In the genomic region with DNA sequence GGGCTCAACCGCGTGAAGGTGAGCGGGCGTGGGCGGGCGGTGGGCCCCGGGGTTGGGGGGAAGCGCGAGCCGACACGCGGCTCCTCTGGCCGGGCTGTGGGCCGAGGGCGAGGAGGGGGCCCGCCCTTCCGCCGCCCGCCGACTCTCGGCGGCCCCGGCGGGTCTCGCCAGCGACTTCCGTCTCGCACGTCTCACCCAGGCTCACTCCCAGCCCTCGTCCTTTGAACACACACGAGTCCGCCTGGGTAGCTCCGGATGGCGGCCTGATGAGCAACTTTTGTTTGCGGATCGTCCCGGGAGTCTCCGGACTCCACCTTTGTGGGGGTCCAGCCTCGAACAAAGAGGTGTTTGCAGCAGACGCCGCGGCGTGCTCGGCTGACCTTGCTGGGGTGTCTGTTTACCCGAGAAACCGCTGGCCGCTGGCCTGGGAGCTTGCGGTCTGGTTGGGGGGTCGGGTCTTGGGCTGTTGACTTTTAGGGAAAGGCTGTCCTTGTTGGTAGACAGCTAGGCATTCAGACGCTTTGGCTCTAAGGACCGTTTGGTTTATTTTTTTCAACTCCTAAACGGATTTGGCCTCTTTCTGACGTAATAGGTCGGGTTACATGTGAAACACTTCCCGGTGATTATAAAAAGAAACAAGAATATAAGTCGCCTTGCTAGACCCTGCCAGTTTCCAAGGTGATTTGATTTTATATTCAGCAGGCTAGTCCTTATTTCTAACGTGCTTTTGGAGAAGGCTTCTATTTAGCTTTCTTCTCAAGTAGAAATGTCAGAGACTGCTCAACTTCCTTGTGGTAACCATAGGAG, we compare ENCODE assay signal across 8 mouse cellular contexts. TPM values are rescaled to one million over a fixed set of nuclear protein-coding genes. Genes with fewer than 3 reads are reported as not detected.
A peak's percentile ranks its signal among the peaks of the same experiment; 100 is the strongest.
DNase-seq lines count a peak whose midpoint lies in the region; ATAC-seq lines count a peak whose summit lies in the region.

No protein-coding gene starts in this region.

- peak overlapping the region; percentile 73 for H3K4me3 ChIP-seq in intestine, embryonic 14.5 days (ENCODE audit: low read depth, low read length)
- H3K4me3 ChIP-seq in liver, embryonic 16.5 days (ENCODE audit: low read depth, low read length): peak overlapping the region; percentile 84

- peak overlapping the region; percentile 80 for H3K9ac ChIP-seq in intestine, embryonic 14.5 days (ENCODE audit: low read length)
- H3K9ac ChIP-seq in liver, embryonic 16.5 days (ENCODE audit: low read depth, low read length): peak overlapping the region; percentile 96

- 0 out of 2 replicates have a peak, but pooled peaks have one; percentile 15 for ATAC-seq in frontal cortex, adult (ENCODE audit: low TSS enrichment)
- ATAC-seq in intestine, embryonic 14.5 days (replicated peaks; ENCODE audit: low FRiP score, low TSS enrichment, low read depth): peak; percentile 83
- ATAC-seq in liver, embryonic 16.5 days (ENCODE audit: low read depth): peak; percentile 42

- peak overlapping the region; percentile 65 for H3K4me2 ChIP-seq in intestine, embryonic 14.5 days (ENCODE audit: low read length)
- H3K4me2 ChIP-seq in liver, embryonic 16.5 days (ENCODE audit: low read depth, low read length): peak overlapping the region; percentile 85

- H3K27ac ChIP-seq in intestine, embryonic 14.5 days (ENCODE audit: low read depth): peak overlapping the region; percentile 82
- peak overlapping the region; percentile 97 for H3K27ac ChIP-seq in liver, embryonic 16.5 days (ENCODE audit: low read length)

- no peaks in the 10 kb centered on the region for H3K27me3 ChIP-seq in intestine, embryonic 14.5 days (replicated peaks; ENCODE audit: control insufficient read depth, insufficient read depth, low read length)
- H3K27me3 ChIP-seq in liver, embryonic 16.5 days (ENCODE audit: control insufficient read depth, insufficient read depth, low read depth, low read length): no peaks in the 10 kb centered on the region

- peaks cover 23% of the 10 kb centered on the region for H3K36me3 ChIP-seq in intestine, embryonic 14.5 days (ENCODE audit: control insufficient read depth, insufficient read depth, low read length)
- H3K36me3 ChIP-seq in liver, embryonic 16.5 days (ENCODE audit: control insufficient read depth, insufficient read depth): peaks cover 10% of the 10 kb centered on the region

- 0% methylated on average over 47 of the region's 57 CpGs for WGBS in intestine, embryonic 14.5 days
- under 1% methylated on average over 46 of the region's 57 CpGs for WGBS in liver, embryonic 16.5 days (ENCODE audit: insufficient replicate concordance)

- peak; percentile 41 to 48 for DNase-seq in urinary bladder, postnatal 36 days (ENCODE audit: low spot score in 2 of 2)
- no peak for DNase-seq in urinary bladder, postnatal 25 days (ENCODE audit: low spot score)
- DNase-seq in c-Kit-positive CD71-negative TER-119-negative erythroid progenitor cells, embryonic 14.5 days (ENCODE audit: low read depth): peak; percentile 26
- peak; percentile 86 for DNase-seq in intestine, embryonic 14.5 days (ENCODE audit: low spot score)
- peak; percentile 80 for DNase-seq in neural tube, embryonic 10.5 days (ENCODE audit: extremely low spot score, low spot score)
- DNase-seq in thymus, postnatal 14 days: peak; percentile 81

- no peaks in the 10 kb centered on the region for H3K9me3 ChIP-seq in intestine, embryonic 14.5 days (ENCODE audit: control insufficient read depth, low read length)
- no peaks in the 10 kb centered on the region for H3K9me3 ChIP-seq in liver, embryonic 16.5 days (replicated peaks; ENCODE audit: control insufficient read depth, low read length)

- H3K4me1 ChIP-seq in intestine, embryonic 14.5 days (replicated peaks; ENCODE audit: control insufficient read depth, insufficient read depth, low read length): peaks cover 14% of the 10 kb centered on the region
- peaks cover 27% of the 10 kb centered on the region for H3K4me1 ChIP-seq in liver, embryonic 16.5 days (ENCODE audit: control insufficient read depth, low read depth, low read length)

RNA-seq across cellular contexts. Expression of gene Gng5, which starts 0.6 kb away (rescaled TPM):
- 1,003 and 1,057 TPM in 2 replicates for polyA plus RNA-seq in intestine, embryonic 14.5 days (2014; fragmentation: Nextera tagmentation; extraction: Ambion mirVana)
- 573 and 596 TPM in 2 replicates for polyA plus RNA-seq in liver, embryonic 16.5 days (2015; fragmentation: Nextera tagmentation; extraction: Ambion mirVana)

RNA-seq across cellular contexts. Expression of gene Spata1, which starts 0.7 kb away (rescaled TPM):
- 3.7 and 4.4 TPM in 2 replicates for polyA plus RNA-seq in intestine, embryonic 14.5 days (2014; fragmentation: Nextera tagmentation; extraction: Ambion mirVana)
- 1.0 and 1.1 TPM in 2 replicates for polyA plus RNA-seq in liver, embryonic 16.5 days (2015; fragmentation: Nextera tagmentation; extraction: Ambion mirVana)

RNA-seq across cellular contexts. Expression of gene Rpf1, which starts 21.0 kb away (rescaled TPM):
- polyA plus RNA-seq in intestine, embryonic 14.5 days (2014; fragmentation: Nextera tagmentation; extraction: Ambion mirVana): 53.2 and 57.0 TPM in 2 replicates
- polyA plus RNA-seq in liver, embryonic 16.5 days (2015; fragmentation: Nextera tagmentation; extraction: Ambion mirVana): 24.6 and 25.0 TPM in 2 replicates

RNA-seq across cellular contexts. Expression of gene Ctbs, which starts 50.6 kb away (rescaled TPM):
- 12.1 and 12.8 TPM in 2 replicates for polyA plus RNA-seq in intestine, embryonic 14.5 days (2014; fragmentation: Nextera tagmentation; extraction: Ambion mirVana)
- 6.2 and 7.2 TPM in 2 replicates for polyA plus RNA-seq in liver, embryonic 16.5 days (2015; fragmentation: Nextera tagmentation; extraction: Ambion mirVana)

Comparison
In these comparisons a context has a peak if more than half of its experiments do, and no peak if none do; other contexts are left out.
1. ATAC-seq: peak in every context shown above with its lines; median percentile 83 in intestine, embryonic 14.5 days; 42 in liver, embryonic 16.5 days; 15 in frontal cortex, adult.